Mouse (Mus musculus): ENCODE results near the gene Cbx5. TPM values are rescaled to one million over a fixed set of nuclear protein-coding genes. Genes with fewer than 3 reads are reported as not detected.

The Cbx5 gene
- polyA plus RNA-seq, 1 experiment, result 172 TPM

GRCm38 (mm10) chr15:103167042-103167615 lies 72.5 kb downstream of the Cbx5 start, which contains the start of gene Smug1:
Gene Smug1, minus strand, starts transcription at chr15:103167092.
- Histone ChIP-seq H3K27ac (ENCODE audit: insufficient read depth, low read length) (no peak within 1 kb of the TSS), H3K4me3 (ENCODE audit: insufficient read depth, low read length) (no peak within 1 kb of the TSS), H3K4me1 (ENCODE audit: control insufficient read depth, insufficient read depth, low read length) (peaks cover 6% of the 10 kb centered on the region)
- TF ChIP-seq POLR2A (IDR thresholded peaks at IDR 0.05; ENCODE audit: low read depth, low read length) (no peak), CTCF (IDR thresholded peaks at IDR 0.05; ENCODE audit: borderline replicate concordance, insufficient read depth, low read length) (no peak)

GRCm38 (mm10) chr15:103165924-103166323 lies 73.7 kb downstream of the Cbx5 start:
- Histone ChIP-seq H3K4me1 (ENCODE audit: control insufficient read depth, insufficient read depth, low read length) (peaks cover 9% of the 10 kb centered on the region), H3K4me3 (ENCODE audit: insufficient read depth, low read length) (no peak overlapping the region), H3K27ac (ENCODE audit: insufficient read depth, low read length) (no peak overlapping the region)
- TF ChIP-seq POLR2A (IDR thresholded peaks at IDR 0.05; ENCODE audit: low read depth, low read length), result no peak
- TF ChIP-seq CTCF (IDR thresholded peaks at IDR 0.05; ENCODE audit: borderline replicate concordance, insufficient read depth, low read length), result no peak

GRCm38 (mm10) chr15:103165379-103165778 lies 74.2 kb downstream of the Cbx5 start:
- TF ChIP-seq POLR2A (IDR thresholded peaks at IDR 0.05; ENCODE audit: low read depth, low read length) (no peak), CTCF (IDR thresholded peaks at IDR 0.05; ENCODE audit: borderline replicate concordance, insufficient read depth, low read length) (peak; percentile 88)
- Histone ChIP-seq H3K4me3 (ENCODE audit: insufficient read depth, low read length) (no peak overlapping the region), H3K27ac (ENCODE audit: insufficient read depth, low read length) (no peak overlapping the region), H3K4me1 (ENCODE audit: control insufficient read depth, insufficient read depth, low read length) (peaks cover 9% of the 10 kb centered on the region)

- TF ChIP-seq CTCF (IDR thresholded peaks at IDR 0.05; ENCODE audit: borderline replicate concordance, insufficient read depth, low read length) (no peak), POLR2A (IDR thresholded peaks at IDR 0.05; ENCODE audit: low read depth, low read length) (peak; percentile 80)
- Histone ChIP-seq H3K27ac (ENCODE audit: insufficient read depth, low read length) (no peak overlapping the region), H3K4me1 (ENCODE audit: control insufficient read depth, insufficient read depth, low read length) (peaks cover 4% of the 10 kb centered on the region; the same call in 1 of the 2 replicates), H3K4me3 (ENCODE audit: insufficient read depth, low read length) (peak overlapping the region; percentile 82)
These were observed 76.3 kb downstream of the Cbx5 start for GRCm38 (mm10) chr15:103163182-103163919.

- TF ChIP-seq POLR2A (IDR thresholded peaks at IDR 0.05; ENCODE audit: low read depth, low read length), result no peak
- no peak for TF ChIP-seq CTCF (IDR thresholded peaks at IDR 0.05; ENCODE audit: borderline replicate concordance, insufficient read depth, low read length)
- no peak overlapping the region for H3K4me3 ChIP-seq (ENCODE audit: insufficient read depth, low read length)
These were observed 82.0 kb downstream of the Cbx5 start for GRCm38 (mm10) chr15:103157585-103157984.

GRCm38 (mm10) chr15:103156890-103157289 lies 82.7 kb downstream of the Cbx5 start:
- peaks cover 2% of the 10 kb centered on the region; the same call in 1 of the 2 replicates for H3K4me1 ChIP-seq (ENCODE audit: control insufficient read depth, insufficient read depth, low read length)
- no peak overlapping the region for H3K27ac ChIP-seq (ENCODE audit: insufficient read depth, low read length)
- no peak overlapping the region for H3K4me3 ChIP-seq (ENCODE audit: insufficient read depth, low read length)
- TF ChIP-seq CTCF (IDR thresholded peaks at IDR 0.05; ENCODE audit: borderline replicate concordance, insufficient read depth, low read length) (no peak), POLR2A (IDR thresholded peaks at IDR 0.05; ENCODE audit: low read depth, low read length) (no peak)

More at GRCm38 (mm10) chr15:103157585-103157984, 82.0 kb downstream of the Cbx5 start:
- no peak overlapping the region for H3K27ac ChIP-seq (ENCODE audit: insufficient read depth, low read length)
- peaks cover 2% of the 10 kb centered on the region; the same call in 1 of the 2 replicates for H3K4me1 ChIP-seq (ENCODE audit: control insufficient read depth, insufficient read depth, low read length)

- Histone ChIP-seq H3K27ac (ENCODE audit: insufficient read depth, low read length) (no peak overlapping the region), H3K4me3 (ENCODE audit: insufficient read depth, low read length) (no peak overlapping the region), H3K4me1 (ENCODE audit: control insufficient read depth, insufficient read depth, low read length) (no peaks in the 10 kb centered on the region)
- TF ChIP-seq POLR2A (IDR thresholded peaks at IDR 0.05; ENCODE audit: low read depth, low read length), result no peak
- TF ChIP-seq CTCF (IDR thresholded peaks at IDR 0.05; ENCODE audit: borderline replicate concordance, insufficient read depth, low read length), result no peak
These were observed 84.0 kb downstream of the Cbx5 start for GRCm38 (mm10) chr15:103155366-103156321.

GRCm38 (mm10) chr15:103152890-103153610 lies 86.6 kb downstream of the Cbx5 start:
- no peak overlapping the region for H3K27ac ChIP-seq (ENCODE audit: insufficient read depth, low read length)

GRCm38 (mm10) chr15:103152371-103152770 lies 87.2 kb downstream of the Cbx5 start:
- Histone ChIP-seq H3K27ac (ENCODE audit: insufficient read depth, low read length) (no peak overlapping the region), H3K4me1 (ENCODE audit: control insufficient read depth, insufficient read depth, low read length) (no peaks in the 10 kb centered on the region), H3K4me3 (ENCODE audit: insufficient read depth, low read length) (no peak overlapping the region)
- TF ChIP-seq CTCF (IDR thresholded peaks at IDR 0.05; ENCODE audit: borderline replicate concordance, insufficient read depth, low read length) (no peak), POLR2A (IDR thresholded peaks at IDR 0.05; ENCODE audit: low read depth, low read length) (no peak)

More at GRCm38 (mm10) chr15:103152890-103153610, 86.6 kb downstream of the Cbx5 start:
- Histone ChIP-seq H3K4me3 (ENCODE audit: insufficient read depth, low read length) (no peak overlapping the region), H3K4me1 (ENCODE audit: control insufficient read depth, insufficient read depth, low read length) (no peaks in the 10 kb centered on the region)
- no peak for TF ChIP-seq POLR2A (IDR thresholded peaks at IDR 0.05; ENCODE audit: low read depth, low read length)
